Mouse (Mus musculus) urinary bladder, postnatal 10 days (tissue): ENCODE measurements around the gene Ces4a.
A peak's percentile ranks its signal among the peaks of the same experiment; 100 is the strongest.
"Not testable (repeated sequence)": the region's sequence is repeated elsewhere in the genome, so short reads cannot be mapped to it uniquely, and the experiment has no call there.

ENCODE experiments used
- DNase-seq: peaks from one replicate; pipeline ENCODE4 v3.0.0; 2022; ENCODE audit warnings: low spot score

The Ces4a gene

DNA sequence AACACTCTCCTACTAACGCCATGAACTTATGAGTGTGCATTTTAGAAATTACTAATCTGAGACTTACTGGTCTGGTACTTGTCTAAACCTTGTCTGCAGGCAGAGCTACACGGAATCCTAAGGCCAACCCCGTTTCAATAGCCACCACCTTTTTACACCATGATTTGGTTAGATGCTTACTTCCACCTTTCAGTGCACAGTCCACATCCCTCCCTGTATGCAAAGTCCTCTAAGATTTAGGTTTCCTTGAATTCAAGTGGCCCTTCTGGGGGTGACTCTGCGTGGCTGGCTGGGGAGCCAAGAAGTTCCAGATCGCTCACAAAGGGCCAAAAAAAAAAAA, 38.4 kb downstream of the Ces4a start:
- DNase-seq: no peak

DNA sequence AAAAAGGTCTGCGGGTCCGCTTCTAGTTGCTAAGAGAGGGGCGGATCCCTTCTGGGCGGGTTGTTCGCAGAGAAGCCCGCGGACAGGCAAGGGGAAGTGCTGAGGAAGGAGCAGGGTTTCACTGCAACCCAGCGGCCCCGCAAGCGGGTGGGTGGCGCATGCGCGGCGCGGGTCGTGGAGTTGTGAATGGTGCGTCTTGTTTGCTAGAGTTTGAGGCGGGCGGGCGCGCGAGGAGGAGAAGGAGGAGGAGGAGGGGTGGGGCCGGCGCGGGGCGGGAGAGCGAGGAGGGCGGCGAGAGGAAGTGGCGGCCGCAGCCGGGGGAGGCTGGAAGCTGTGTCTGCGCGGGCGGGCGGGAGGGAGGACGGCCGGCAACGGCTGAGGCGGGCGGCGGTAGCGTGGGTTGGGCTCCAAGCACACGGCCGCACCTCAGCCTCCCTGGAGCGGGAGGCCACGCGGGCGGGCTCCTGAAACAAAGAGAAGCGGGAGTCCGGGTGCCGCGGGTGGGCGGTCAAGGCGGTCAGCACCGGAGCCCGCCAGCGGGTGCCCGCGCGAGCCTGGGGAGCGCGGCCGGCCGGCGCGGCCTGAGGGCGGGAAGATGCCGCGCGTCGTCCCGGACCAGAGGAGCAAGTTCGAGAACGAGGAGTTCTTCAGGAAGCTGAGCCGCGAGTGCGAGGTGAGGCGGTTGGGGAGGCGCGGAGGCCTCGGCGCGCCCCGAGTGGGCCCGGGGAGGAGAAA, 38.9 kb downstream of the Ces4a start, which contains the start of gene Cbfb:
Gene Cbfb (plus strand): TSS at position 294 of the 735 bp plus-strand sequence.
- peak; percentile 89 for DNase-seq

DNA sequence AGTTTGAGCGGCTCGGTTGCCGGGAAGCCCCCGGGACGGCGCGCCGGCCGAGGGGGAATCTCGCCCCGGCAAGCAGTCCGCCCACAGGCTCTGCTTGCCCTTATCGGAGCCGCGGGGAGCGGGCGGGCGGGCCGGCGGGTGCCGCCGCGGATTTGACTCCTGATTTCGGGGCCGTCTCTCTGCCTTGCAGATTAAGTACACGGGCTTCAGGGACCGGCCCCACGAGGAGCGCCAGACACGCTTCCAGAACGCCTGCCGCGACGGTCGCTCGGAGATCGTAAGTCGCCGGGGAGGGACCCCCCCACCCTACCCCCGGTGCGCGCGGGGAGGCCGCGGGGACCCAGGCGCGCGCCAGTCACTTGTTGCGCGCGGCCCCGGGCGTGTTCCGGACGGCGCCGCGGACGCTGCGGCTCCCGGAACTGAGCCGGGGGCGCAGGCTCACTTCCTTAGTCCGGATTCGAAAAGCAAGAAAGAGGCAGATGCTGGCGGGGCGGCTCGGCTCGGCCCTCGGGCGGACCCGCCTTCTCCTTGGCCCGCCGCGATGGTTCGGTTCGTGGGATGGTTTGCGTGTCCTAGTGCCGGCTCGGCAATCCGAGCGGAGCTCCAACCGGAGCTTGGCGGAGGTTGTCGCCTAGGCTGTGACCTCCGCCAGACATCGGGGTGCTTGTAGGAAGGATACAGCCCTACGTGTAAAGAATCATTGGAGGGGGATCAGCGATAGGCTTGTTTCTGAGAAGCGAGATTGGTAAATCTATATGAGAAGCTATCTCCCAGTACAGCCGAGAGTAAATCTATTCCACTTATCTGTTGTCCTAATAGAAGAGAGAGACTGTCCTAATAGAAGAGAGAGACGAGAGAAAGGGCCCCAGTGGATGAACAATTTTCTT, 39.8 kb downstream of the Ces4a start:
- peak; percentile 14 for DNase-seq

DNA sequence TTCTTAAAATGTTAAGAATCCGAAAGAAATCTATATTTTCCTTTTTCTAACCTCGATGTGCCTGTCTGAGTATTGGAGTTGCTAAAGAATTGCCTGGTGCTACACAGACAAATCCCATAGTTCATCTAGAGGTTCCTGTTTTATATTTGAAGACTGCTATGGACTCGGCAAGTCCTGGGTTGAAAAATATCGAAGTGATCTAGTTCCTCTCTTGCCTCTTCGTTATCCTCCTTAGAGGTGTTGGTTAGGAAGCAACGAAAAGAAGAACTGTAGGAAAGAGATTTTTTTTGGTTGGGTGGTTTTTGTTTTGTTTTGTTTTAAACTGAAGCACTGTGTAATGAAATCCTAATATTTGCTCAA, 40.4 kb downstream of the Ces4a start:
- no peak for DNase-seq

DNA sequence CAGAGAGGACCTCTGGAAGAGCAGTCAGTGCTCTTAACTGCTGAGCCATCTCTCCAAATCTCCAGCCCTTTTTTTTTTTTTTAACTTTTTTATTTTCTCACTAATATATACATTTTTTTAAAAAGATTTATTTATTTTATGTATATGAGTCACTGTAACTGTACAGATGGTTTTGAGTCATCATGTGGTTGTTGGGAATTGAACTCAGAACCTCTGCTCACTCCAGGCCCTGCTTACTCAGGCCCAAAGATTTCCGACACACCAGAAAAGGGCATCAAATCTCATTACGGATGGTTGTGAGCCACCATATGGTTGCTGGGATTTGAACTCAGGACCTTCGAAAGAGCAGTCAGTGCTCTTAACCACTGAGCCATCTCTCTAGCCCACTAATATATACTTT, 43.7 kb downstream of the Ces4a start:
- not testable (repeated sequence) for DNase-seq

DNA sequence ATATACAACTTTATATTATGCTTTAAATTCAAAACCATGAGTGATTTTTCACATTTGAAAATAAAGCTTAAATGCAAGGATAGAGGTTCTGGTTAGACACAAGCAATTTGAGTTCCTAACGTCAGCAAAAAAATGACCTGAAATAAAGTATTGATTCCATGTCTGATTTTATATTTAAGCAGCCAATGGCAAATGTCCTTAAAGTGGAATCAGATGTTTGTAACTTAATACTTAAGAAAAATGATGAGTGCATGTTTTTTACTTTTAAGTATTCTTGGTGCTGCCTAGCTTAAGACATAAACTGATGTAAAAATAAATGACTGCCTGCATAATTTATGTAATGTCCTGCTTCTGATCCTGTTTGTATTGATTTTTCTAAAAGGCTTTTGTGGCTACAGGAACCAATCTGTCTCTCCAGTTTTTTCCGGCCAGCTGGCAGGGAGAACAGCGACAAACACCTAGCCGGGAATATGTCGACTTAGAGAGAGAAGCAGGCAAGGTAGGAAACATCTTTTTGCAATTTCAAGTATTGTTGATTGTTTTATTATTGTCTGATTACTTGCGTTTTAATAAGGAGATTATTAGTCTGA, 46.7 kb downstream of the Ces4a start:
- no peak for DNase-seq

DNA sequence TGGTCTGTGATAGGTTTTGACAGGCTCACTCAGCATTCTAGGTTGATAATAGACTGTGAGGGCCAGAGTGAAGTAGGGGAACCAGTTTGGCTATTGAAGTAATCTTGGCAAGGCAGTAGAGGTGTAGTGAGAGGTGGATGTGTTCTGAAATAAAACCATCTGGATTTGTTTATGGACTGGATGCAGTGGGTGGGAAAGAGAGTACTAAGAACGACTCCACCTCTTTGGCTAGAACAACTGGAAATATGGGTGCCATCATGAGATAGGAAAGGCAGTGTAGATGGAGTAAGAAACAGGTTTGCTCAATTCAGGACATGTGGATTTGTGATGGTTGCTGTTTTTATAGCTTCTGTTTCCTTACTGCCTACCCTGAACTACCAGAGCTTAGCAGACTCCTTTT, 50.6 kb downstream of the Ces4a start:
- no peak for DNase-seq

DNA sequence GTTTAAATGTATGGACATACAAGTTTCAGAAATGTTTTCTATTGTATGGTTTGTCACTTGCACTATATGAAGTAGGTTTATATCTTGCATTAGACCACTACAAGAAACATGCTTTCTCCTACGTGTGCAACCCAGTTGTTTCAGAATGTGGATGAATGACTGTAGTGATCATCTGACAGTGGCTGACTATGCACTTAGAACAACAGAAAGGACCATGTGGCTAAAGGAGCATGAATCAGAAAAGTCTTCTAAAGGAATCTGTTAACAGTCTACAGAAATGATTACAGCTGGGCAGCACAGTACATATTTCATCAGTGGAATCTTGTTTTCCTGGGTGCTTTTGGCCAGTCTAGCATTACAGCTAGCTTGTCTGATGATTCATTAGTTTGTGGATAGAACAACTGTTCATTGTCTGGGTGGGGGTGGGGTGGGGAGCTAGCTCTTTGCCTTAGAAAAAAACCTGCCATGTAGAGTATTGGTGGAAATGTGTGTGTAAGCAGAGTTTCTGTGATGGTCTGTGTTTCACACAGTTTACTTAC, 54.9 kb downstream of the Ces4a start:
- no peak for DNase-seq

DNA sequence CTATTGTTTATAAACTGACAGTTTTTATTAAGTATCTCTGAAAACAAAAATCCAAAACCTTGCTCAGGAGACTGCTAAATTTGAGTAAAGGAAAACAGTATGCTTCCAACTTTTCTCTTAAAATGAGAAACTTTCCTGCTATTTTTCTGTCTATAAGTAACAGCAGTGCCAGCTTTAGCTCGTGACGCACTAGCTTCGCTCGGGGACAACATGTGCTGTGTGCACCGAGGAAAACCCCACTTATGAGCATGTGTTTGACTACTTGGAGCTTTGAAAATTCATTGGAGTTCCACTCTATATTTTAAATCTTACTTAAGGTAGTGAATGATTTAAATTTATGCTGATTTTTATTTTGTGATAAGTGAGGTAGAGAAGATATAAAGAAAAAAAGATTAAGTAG, 60.6 kb downstream of the Ces4a start:
- no peak for DNase-seq
